Mouse (Mus musculus): ENCODE measurements at regions not wholly inside any gene's neighbourhood (a gene's known extent, or its start where the extent isn't known, plus 50 kb on each side); places are given as distances from the start of the nearest gene placed in this dataset.

- no peak for TF ChIP-seq CTCF (IDR thresholded peaks at IDR 0.05; ENCODE audit: low read depth, low read length)
- no peak for TF ChIP-seq POLR2A (IDR thresholded peaks at IDR 0.05; ENCODE audit: extremely low read depth, insufficient read depth, low read length)
These were observed 138.3 kb downstream of the Otol1 start for GRCm38 (mm10) chr3:70145728-70146127.
